Mouse (Mus musculus) hindbrain, embryonic 10.5 days (tissue): ENCODE measurements around the gene Rasgef1b. TPM values are rescaled to one million over a fixed set of nuclear protein-coding genes. Genes with fewer than 3 reads are reported as not detected.
A peak's percentile ranks its signal among the peaks of the same experiment; 100 is the strongest.

Experiments
- DNase-seq: peaks from one replicate; pipeline ENCODE4 v3.0.0-alpha.2; 2017; ENCODE audit warnings: low spot score
- H3K27ac ChIP-seq: fragments of 300-500 bp; sonication (generic); 2 replicates; pipeline ENCODE4 v1.5.1; 2016; ENCODE audit warnings: mild to moderate bottlenecking, moderate library complexity
- H3K27me3 ChIP-seq: fragments of 300-500 bp; sonication (generic); 2 replicates; pipeline ENCODE4 v1.6.1; 2016; ENCODE audit warnings: mild to moderate bottlenecking; ENCODE audit not compliant: poor library complexity, insufficient read depth, severe bottlenecking
- H3K36me3 ChIP-seq: fragments of 300-500 bp; sonication (generic); 2 replicates; pipeline ENCODE4 v1.6.1; 2016; ENCODE audit warnings: mild to moderate bottlenecking, moderate library complexity
- H3K4me1 ChIP-seq: fragments of 300-500 bp; sonication (generic); replicated peaks from 2 replicates; pipeline ENCODE4 v1.6.1; 2016; ENCODE audit warnings: mild to moderate bottlenecking
- H3K4me3 ChIP-seq: fragments of 300-500 bp; sonication (generic); 2 replicates; pipeline ENCODE4 v1.5.1; 2016; ENCODE audit warnings: mild to moderate bottlenecking, moderate library complexity
- H3K9me3 ChIP-seq: fragments of 300-500 bp; sonication (generic); 2 replicates; pipeline ENCODE4 v1.6.1; 2016; ENCODE audit warnings: mild to moderate bottlenecking, moderate library complexity
- WGBS: fragments of 180-500 bp; shearing (Covaris S2); methylation state at CpG from one replicate; pipeline ENCODE4 v1.1.7; 2016; 5-methylcytosine and 5-hydroxymethylcytosine counted together
- polyA plus RNA-seq: library from polyadenylated mRNA; unstranded; fragments of >200 nt; fragmentation: Nextera tagmentation; extraction: Ambion mirVana; gene quantifications from 2 replicates; pipeline ENCODE4 v1.2.1, GENCODE M21; 2016

Rasgef1b gene
- polyA plus RNA-seq, 1 experiment from 2014 or later = 9.2 TPM

GRCm38 (mm10) chr5:99404403-99405170 lies 324.3 kb downstream of the Rasgef1b start:
- no peak for DNase-seq
- H3K36me3 ChIP-seq = no peaks in the 10 kb centered on the region

GRCm38 (mm10) chr5:99403325-99403724 lies 325.5 kb downstream of the Rasgef1b start:
- H3K27me3 ChIP-seq = peaks cover 92% of the 10 kb centered on the region
- peaks cover 60% of the 10 kb centered on the region for H3K4me1 ChIP-seq
- H3K27ac ChIP-seq = no peak overlapping the region
- no peaks in the 10 kb centered on the region for H3K36me3 ChIP-seq
- WGBS = 50% methylated on average over 5 of the region's 5 CpGs
- DNase-seq = no peak
- no peaks in the 10 kb centered on the region for H3K9me3 ChIP-seq
- no peak overlapping the region for H3K4me3 ChIP-seq

More at GRCm38 (mm10) chr5:99404403-99405170, 324.3 kb downstream of the Rasgef1b start:
- Histone ChIP-seq H3K4me3 (no peak overlapping the region), H3K27me3 (peaks cover 93% of the 10 kb centered on the region), H3K27ac (no peak overlapping the region), H3K9me3 (no peaks in the 10 kb centered on the region), H3K4me1 (peaks cover 47% of the 10 kb centered on the region)
- 88% methylated on average over 11 of the region's 11 CpGs for WGBS

GRCm38 (mm10) chr5:99402784-99403183 lies 326.1 kb downstream of the Rasgef1b start:
- no peak overlapping the region for H3K27ac ChIP-seq
- no peaks in the 10 kb centered on the region for H3K9me3 ChIP-seq
- no peak overlapping the region; the same call in 1 of the 2 replicates for H3K4me3 ChIP-seq
- peaks cover 91% of the 10 kb centered on the region for H3K27me3 ChIP-seq
- H3K36me3 ChIP-seq = no peaks in the 10 kb centered on the region
- peaks cover 64% of the 10 kb centered on the region for H3K4me1 ChIP-seq
- 36% methylated on average over 2 of the region's 2 CpGs for WGBS
- no peak for DNase-seq

GRCm38 (mm10) chr5:99402297-99402696 lies 326.6 kb downstream of the Rasgef1b start:
- Histone ChIP-seq H3K27ac (no peak overlapping the region), H3K4me1 (peaks cover 64% of the 10 kb centered on the region), H3K27me3 (peaks cover 91% of the 10 kb centered on the region)

GRCm38 (mm10) chr5:99399855-99400626 lies 328.8 kb downstream of the Rasgef1b start:
- Histone ChIP-seq H3K4me3 (no peak overlapping the region), H3K36me3 (no peaks in the 10 kb centered on the region), H3K27ac (no peak overlapping the region), H3K9me3 (no peaks in the 10 kb centered on the region), H3K27me3 (peaks cover 91% of the 10 kb centered on the region), H3K4me1 (peaks cover 53% of the 10 kb centered on the region)
- no peak for DNase-seq
- 71% methylated on average over 7 of the region's 7 CpGs for WGBS

More at GRCm38 (mm10) chr5:99402297-99402696, 326.6 kb downstream of the Rasgef1b start:
- Histone ChIP-seq H3K4me3 (no peak overlapping the region; the same call in 1 of the 2 replicates), H3K9me3 (no peaks in the 10 kb centered on the region), H3K36me3 (no peaks in the 10 kb centered on the region)
- WGBS = 14% methylated on average over 7 of the region's 7 CpGs
- no peak for DNase-seq

- no peaks in the 10 kb centered on the region for H3K9me3 ChIP-seq
- peaks cover 91% of the 10 kb centered on the region for H3K27me3 ChIP-seq
- no peaks in the 10 kb centered on the region for H3K36me3 ChIP-seq
- 75% methylated on average over 5 of the region's 5 CpGs for WGBS
- no peak overlapping the region for H3K4me3 ChIP-seq
- no peak for DNase-seq
- peaks cover 52% of the 10 kb centered on the region for H3K4me1 ChIP-seq
- no peak overlapping the region for H3K27ac ChIP-seq
Observed at GRCm38 (mm10) chr5:99398472-99399070, 330.3 kb downstream of the Rasgef1b start.

GRCm38 (mm10) chr5:99394578-99394977 lies 334.3 kb downstream of the Rasgef1b start:
- DNase-seq = no peak
- WGBS = 81% methylated on average over 5 of the region's 5 CpGs
- H3K27me3 ChIP-seq = peaks cover 91% of the 10 kb centered on the region

GRCm38 (mm10) chr5:99391525-99391924 lies 337.3 kb downstream of the Rasgef1b start:
- Histone ChIP-seq H3K9me3 (no peaks in the 10 kb centered on the region), H3K4me1 (peaks cover 40% of the 10 kb centered on the region), H3K27me3 (peaks cover 99% of the 10 kb centered on the region), H3K27ac (no peak overlapping the region), H3K36me3 (no peaks in the 10 kb centered on the region), H3K4me3 (no peak overlapping the region)
- DNase-seq = peak; percentile 41
- 32% methylated on average over 3 of the region's 3 CpGs for WGBS

More at GRCm38 (mm10) chr5:99394578-99394977, 334.3 kb downstream of the Rasgef1b start:
- Histone ChIP-seq H3K36me3 (no peaks in the 10 kb centered on the region), H3K4me3 (no peak overlapping the region), H3K4me1 (peaks cover 33% of the 10 kb centered on the region), H3K27ac (no peak overlapping the region), H3K9me3 (no peaks in the 10 kb centered on the region)

GRCm38 (mm10) chr5:99390776-99391175 lies 338.1 kb downstream of the Rasgef1b start:
- no peak for DNase-seq
- Histone ChIP-seq H3K4me1 (peaks cover 48% of the 10 kb centered on the region), H3K27ac (no peak overlapping the region), H3K9me3 (no peaks in the 10 kb centered on the region), H3K4me3 (no peak overlapping the region), H3K36me3 (no peaks in the 10 kb centered on the region), H3K27me3 (peaks cover 99% of the 10 kb centered on the region)
- WGBS = 62% methylated on average over 7 of the region's 7 CpGs

- Histone ChIP-seq H3K4me1 (peaks cover 52% of the 10 kb centered on the region), H3K27ac (no peak overlapping the region), H3K27me3 (peaks cover 98% of the 10 kb centered on the region), H3K36me3 (no peaks in the 10 kb centered on the region), H3K9me3 (no peaks in the 10 kb centered on the region), H3K4me3 (no peak overlapping the region)
- WGBS = 91% methylated on average over 3 of the region's 3 CpGs
- DNase-seq = no peak
Observed at GRCm38 (mm10) chr5:99390314-99390713, 338.6 kb downstream of the Rasgef1b start.

GRCm38 (mm10) chr5:99388585-99389250 lies 340.1 kb downstream of the Rasgef1b start:
- H3K9me3 ChIP-seq = no peaks in the 10 kb centered on the region
- 84% methylated on average over 10 of the region's 10 CpGs for WGBS
- H3K27me3 ChIP-seq = peaks cover 98% of the 10 kb centered on the region
- no peak overlapping the region for H3K4me3 ChIP-seq
- no peak overlapping the region for H3K27ac ChIP-seq
- H3K4me1 ChIP-seq = peaks cover 66% of the 10 kb centered on the region
- no peaks in the 10 kb centered on the region for H3K36me3 ChIP-seq
- no peak for DNase-seq

GRCm38 (mm10) chr5:99388131-99388530 lies 340.7 kb downstream of the Rasgef1b start:
- H3K27ac ChIP-seq = no peak overlapping the region
- WGBS = 53% methylated on average over 5 of the region's 5 CpGs
- DNase-seq = no peak
- H3K27me3 ChIP-seq = peaks cover 98% of the 10 kb centered on the region
- peaks cover 66% of the 10 kb centered on the region for H3K4me1 ChIP-seq
- no peak overlapping the region for H3K4me3 ChIP-seq
- H3K9me3 ChIP-seq = no peaks in the 10 kb centered on the region
- no peaks in the 10 kb centered on the region for H3K36me3 ChIP-seq
